Mouse (Mus musculus): ENCODE results near the gene Olfr1406. TPM values are rescaled to one million over a fixed set of nuclear protein-coding genes. Genes with fewer than 3 reads are reported as not detected.

The Olfr1406 gene
- polyA plus RNA-seq, 1 experiment, result not detected

DNA sequence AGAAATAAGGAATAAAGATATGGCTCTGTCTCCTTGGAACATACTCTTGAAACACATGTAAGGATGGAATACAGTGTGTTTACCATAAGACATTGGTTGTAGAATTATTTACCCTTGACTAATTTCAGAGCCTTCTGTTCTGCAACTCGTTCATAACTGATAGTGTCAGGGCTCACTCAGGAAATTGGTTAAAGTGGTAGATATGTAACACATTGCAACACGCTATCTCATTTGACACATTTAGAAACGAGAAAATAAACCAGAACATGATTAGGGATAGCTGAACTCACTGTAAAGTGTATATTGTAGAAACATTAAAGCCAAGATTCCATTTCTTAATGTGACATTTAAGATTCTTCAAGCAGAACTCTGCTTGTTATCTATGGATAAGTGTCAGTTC, 1.6 kb upstream of the Olfr1406 start:
- no peak for DNase-seq (ENCODE audit: low read depth in 1 of 2, low spot score in 2 of 2)
- Histone ChIP-seq H3K4me3 (ENCODE audit: extremely low read depth, insufficient read depth, insufficient read length) (no peak overlapping the region), H3K4me1 (ENCODE audit: control insufficient read depth, insufficient read depth, insufficient read length) (no peaks in the 10 kb centered on the region), H3K27me3 (ENCODE audit: control insufficient read depth, insufficient read depth, low read length) (no peaks in the 10 kb centered on the region), H3K36me3 (ENCODE audit: control insufficient read depth, insufficient read depth, low read length) (no peaks in the 10 kb centered on the region), H3K27ac (ENCODE audit: insufficient read depth, low read length) (no peak overlapping the region)
- no peak for TF ChIP-seq CTCF (IDR thresholded peaks at IDR 0.05; ENCODE audit: extremely low read depth, insufficient read depth, insufficient read length, insufficient replicate concordance)
- TF ChIP-seq POLR2A (IDR thresholded peaks at IDR 0.05; ENCODE audit: low read depth, low read length), result no peak
- 55% methylated on average over 3 of the region's 3 CpGs for WGBS

DNA sequence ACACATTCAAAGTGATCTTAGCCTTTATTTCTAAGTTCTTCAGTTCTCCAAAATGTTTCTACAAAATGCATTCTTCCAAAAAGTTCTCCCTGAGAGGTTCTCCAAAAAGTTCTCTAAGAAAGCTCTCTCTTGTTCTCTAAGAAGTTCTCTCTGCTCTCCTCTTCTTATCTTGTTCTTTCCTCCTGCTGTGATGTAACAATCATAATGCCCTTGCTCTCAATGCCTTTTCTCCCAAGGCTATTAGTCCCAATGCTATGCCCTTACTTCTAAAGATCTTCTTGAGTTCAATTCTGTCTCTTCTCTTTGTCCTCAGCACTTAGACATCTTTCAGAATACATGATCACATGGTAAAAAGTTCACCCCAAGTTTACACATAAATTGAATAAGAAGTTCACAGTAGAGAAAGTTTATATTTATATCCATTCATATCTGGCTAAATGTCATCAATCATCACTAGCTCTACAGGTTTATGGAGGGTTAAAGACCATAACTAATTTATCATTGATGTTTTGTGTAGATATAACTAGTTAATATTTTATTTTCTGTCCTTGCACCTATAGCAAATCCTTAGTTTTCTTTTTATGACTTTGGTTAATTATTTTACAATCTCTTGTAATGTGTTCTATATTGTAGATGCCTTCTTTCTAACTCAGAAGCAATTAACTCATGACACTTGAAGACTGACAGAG, 16.1 kb downstream of the Olfr1406 start:
- H3K4me3 ChIP-seq (ENCODE audit: extremely low read depth, insufficient read depth, insufficient read length), result no peak overlapping the region; the same call in 1 of the 2 replicates
- no peak overlapping the region for H3K27ac ChIP-seq (ENCODE audit: insufficient read depth, low read length)
- TF ChIP-seq POLR2A (IDR thresholded peaks at IDR 0.05; ENCODE audit: low read depth, low read length) (no peak), CTCF (IDR thresholded peaks at IDR 0.05; ENCODE audit: extremely low read depth, insufficient read depth, insufficient read length, insufficient replicate concordance) (no peak)
- H3K4me1 ChIP-seq (ENCODE audit: control insufficient read depth, insufficient read depth, insufficient read length), result no peaks in the 10 kb centered on the region
- no peaks in the 10 kb centered on the region for H3K36me3 ChIP-seq (ENCODE audit: control insufficient read depth, insufficient read depth, low read length)
- no peaks in the 10 kb centered on the region for H3K27me3 ChIP-seq (ENCODE audit: control insufficient read depth, insufficient read depth, low read length)
- no peak for DNase-seq (ENCODE audit: low read depth in 1 of 2, low spot score in 2 of 2)

DNA sequence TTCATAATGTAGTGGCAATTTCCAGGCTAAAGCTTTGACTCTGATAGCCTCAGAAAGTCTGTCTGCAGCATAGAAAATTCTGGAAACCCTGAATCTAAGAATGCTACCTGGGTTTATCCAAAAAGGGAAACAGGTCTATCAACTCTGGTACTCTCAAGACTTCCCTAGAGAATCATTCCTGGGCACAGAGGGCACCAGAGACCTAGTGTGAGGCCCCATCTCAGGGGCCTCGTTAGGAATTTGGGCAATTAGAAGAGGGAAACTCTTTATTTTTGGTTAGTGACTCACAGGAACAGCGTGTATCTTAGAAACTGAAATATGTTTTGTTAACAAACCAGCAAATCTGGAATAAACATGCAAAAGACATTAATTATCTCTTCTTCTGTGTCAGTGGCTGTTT, 53.2 kb downstream of the Olfr1406 start, which contains the start of gene Olfr1408:
Gene Olfr1408 (minus strand): TSS at position 101 of the 400 bp plus-strand sequence.
- no peak for DNase-seq (ENCODE audit: low read depth in 1 of 2, low spot score in 2 of 2)
- 65% methylated on average over 2 of the region's 2 CpGs for WGBS
- H3K36me3 ChIP-seq (ENCODE audit: control insufficient read depth, insufficient read depth, low read length), result no peaks in the 10 kb centered on the region
- no peak within 1 kb of the TSS for H3K27ac ChIP-seq (ENCODE audit: insufficient read depth, low read length)
- H3K4me1 ChIP-seq (ENCODE audit: control insufficient read depth, insufficient read depth, insufficient read length), result no peaks in the 10 kb centered on the region
- H3K4me3 ChIP-seq (ENCODE audit: extremely low read depth, insufficient read depth, insufficient read length), result no peak within 1 kb of the TSS
- TF ChIP-seq POLR2A (IDR thresholded peaks at IDR 0.05; ENCODE audit: low read depth, low read length), result no peak
- no peak for TF ChIP-seq CTCF (IDR thresholded peaks at IDR 0.05; ENCODE audit: extremely low read depth, insufficient read depth, insufficient read length, insufficient replicate concordance)
- H3K27me3 ChIP-seq (ENCODE audit: control insufficient read depth, insufficient read depth, low read length), result no peaks in the 10 kb centered on the region

Other genes starting within 250 kb of the Olfr1406 start
- gene Olfr16, start 240.2 kb downstream of the Olfr1406 start, polyA plus RNA-seq (2012; rRNA removed), result not detected in 2 replicates
- not detected in 2 replicates for gene Olfr1408, start 53.3 kb downstream of the Olfr1406 start, polyA plus RNA-seq (2012; rRNA removed)
- not detected in 2 replicates for gene Olfr218, start 7.2 kb upstream of the Olfr1406 start, polyA plus RNA-seq (2012; rRNA removed)
- not detected in 2 replicates for gene Olfr1404, start 21.8 kb upstream of the Olfr1406 start, polyA plus RNA-seq (2012; rRNA removed)
- gene Fcer1a, start 36.6 kb upstream of the Olfr1406 start, polyA plus RNA-seq (2012; rRNA removed), result 0.16 TPM in 1 of 2 replicates, not detected in the other
- not detected in 2 replicates for gene Olfr418, start 75.4 kb upstream of the Olfr1406 start, polyA plus RNA-seq (2012; rRNA removed)
- gene Mptx2, start 87.1 kb upstream of the Olfr1406 start, polyA plus RNA-seq (2012; rRNA removed), result not detected in 2 replicates
- gene Ackr1, start 143.1 kb upstream of the Olfr1406 start, polyA plus RNA-seq (2012; rRNA removed), result 13.0 and 13.2 TPM in 2 replicates
- 10.0 and 10.4 TPM in 2 replicates for gene Aim2, start 160.2 kb upstream of the Olfr1406 start, polyA plus RNA-seq (2012; rRNA removed)
- gene Cadm3, start 177.1 kb upstream of the Olfr1406 start, polyA plus RNA-seq (2012; rRNA removed), result 5.1 and 9.6 TPM in 2 replicates